Mouse (Mus musculus) B cell, adult 2 months (primary cell): ENCODE measurements around the gene Olfml2b.

Experiments
- DNase-seq, 2 experiments: peaks; one replicate each; pipeline ENCODE4 v3.0.0; 2022

Gene Olfml2b

DNA sequence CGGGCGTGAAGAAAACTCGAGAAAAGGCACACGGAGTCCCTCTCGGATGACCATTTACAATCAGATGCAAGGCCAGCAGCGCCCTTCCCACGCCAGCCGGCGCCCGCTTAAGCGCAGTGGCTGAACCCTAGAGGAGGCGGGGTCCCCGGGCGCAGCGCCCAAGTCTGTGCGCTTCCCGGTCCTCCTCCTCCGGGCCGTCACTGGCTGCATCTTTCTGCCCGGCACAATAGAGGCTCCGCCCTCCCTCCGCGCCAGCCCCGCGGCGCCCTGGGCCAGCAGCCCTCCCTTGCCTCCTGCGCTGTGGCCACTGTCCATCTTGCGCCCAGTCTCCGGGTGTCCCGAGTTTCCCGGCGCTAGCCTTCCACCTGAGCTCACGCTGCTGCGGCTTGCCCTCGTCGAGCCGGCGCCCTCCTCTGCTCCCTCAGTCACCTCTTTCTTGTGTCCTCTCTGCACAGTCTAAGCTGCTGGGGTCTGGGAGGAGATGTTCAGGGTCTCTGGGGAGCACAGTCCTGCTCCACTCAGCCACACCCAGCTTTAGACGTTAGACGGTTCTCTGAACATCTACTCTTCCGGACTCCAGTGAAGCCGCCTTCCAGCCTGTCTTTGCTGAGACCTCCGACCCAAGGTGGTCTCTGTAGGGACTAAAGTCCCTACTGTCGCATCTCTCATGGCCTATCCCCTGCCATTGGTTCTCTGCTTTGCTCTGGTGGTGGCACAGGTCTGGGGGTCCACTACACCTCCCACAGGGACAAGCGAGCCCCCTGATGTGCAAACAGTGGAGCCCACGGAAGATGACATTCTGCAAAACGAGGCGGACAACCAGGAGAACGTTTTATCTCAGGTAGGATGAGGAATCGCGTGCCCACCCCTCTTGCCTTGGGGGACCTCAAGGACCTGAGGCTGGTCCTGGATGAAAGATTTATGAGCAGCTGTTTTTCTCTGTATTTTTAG, at the start of gene Olfml2b:
Gene Olfml2b (plus strand): TSS at position 278 of the 951 bp plus-strand sequence.
- peak; percentile 35 to 37 for DNase-seq

DNA sequence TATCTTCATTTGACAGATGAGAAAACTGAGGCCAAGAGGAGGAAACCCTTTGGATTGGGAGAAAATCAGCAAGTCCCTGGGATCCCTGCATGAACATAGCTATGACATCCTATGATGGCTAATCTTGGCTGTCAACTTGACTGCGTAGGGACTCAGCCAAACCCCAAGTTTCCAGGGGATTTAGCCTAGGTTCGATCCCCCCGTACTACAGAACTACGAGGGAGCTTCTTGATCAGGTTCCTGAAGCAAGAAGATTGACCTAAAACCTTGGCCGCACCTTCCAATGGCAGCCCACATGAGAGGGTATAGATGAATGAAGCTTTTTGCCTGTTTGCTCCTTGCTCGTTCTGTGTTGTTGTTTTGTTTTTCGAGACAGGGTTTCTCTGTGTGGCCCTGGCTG, 49.8 kb upstream of the Olfml2b start:
- no peak for DNase-seq

DNA sequence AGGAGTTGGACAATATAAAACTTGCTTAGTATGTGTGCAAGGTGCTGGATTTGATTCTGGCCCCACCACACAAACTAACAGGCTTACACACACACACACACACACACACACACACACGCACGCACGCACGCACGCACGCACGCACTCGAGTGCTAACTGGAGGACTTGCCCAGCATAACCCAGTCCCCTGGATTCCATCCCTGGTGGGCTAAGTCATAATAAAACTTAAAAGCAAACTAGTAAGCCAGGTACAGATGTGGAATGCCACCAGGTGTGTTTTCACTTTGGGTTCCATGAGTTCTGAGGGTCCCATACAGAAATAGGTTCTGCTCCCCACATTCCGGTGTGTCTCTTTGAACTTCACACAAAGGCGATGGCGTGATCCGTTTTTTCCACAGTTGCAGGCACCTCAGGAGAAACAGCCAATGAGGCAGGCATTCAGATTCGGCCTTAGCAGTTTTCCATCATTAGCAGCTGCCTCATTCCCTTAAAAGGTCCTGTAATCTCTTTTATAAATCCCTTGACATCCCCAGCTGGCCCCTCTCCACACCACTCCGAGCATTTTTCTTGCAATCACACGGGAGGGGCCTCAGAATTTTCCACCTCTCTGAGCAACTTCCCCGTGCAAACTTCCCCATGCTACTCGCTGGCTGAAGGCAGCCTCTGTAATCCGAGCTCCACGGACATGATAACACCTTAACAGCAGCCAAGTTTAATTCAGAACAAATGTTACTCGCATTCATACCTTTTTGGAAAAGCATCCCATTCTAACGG, 38.9 kb upstream of the Olfml2b start:
- no peak for DNase-seq

DNA sequence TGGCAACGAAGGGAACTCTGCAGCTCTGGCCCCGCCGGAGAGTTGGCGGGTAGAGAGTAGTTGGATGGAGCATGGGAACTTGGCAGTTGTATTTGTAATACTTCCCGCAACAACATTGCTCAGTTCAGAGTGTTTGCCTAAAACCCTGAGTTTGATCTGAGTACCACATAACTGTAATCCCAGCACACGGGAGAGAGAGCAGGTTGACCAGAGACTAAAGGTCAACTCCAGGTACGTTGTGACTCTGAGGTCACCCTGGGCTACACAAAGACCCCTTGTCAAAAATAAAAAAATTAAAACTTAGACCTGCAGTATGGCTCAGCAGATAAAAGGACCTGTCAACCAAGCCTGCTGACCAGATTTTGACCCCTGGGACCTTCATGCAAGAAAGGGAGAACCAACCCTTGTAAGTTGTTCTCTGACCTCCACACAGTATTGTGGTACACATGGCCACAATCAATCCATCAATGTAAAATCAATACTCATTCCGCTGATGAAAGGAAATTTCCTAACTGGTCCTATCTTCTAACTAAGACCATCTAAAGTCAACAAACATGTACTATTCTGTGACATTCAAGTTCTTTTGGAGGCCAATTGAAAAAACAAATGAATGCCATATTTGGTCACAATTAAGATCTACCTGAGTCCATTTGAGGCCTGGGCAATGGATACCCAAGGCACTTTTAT, 37.0 kb upstream of the Olfml2b start:
- no peak for DNase-seq

DNA sequence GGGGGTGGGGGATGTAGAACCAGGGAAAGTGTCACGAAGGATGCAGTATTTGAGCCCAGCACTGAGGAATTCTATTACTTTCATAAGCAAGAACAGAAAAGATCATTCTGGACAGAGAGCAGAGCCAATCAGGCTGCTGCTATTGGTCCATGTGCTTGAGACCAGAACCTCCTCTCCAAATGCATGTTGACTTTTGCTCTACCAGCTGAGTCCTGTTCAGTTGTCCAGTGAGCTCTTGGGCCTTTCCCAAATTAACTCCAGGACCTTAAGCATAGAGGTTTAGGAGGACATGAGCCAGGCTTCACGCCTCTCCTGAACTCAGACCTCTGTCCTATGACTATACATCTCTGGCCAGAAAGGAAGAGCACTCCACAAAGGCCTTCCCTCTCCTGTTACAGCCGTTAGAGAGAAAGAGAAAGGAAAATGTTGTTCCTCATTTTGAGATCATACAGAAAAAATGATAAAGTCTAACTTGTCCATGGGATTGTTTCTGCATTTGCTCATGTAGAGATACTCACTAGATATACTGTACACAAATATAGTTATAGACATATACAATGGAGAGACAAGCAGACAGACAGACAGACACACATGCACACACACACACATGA, 35.8 kb upstream of the Olfml2b start:
- no peak for DNase-seq

DNA sequence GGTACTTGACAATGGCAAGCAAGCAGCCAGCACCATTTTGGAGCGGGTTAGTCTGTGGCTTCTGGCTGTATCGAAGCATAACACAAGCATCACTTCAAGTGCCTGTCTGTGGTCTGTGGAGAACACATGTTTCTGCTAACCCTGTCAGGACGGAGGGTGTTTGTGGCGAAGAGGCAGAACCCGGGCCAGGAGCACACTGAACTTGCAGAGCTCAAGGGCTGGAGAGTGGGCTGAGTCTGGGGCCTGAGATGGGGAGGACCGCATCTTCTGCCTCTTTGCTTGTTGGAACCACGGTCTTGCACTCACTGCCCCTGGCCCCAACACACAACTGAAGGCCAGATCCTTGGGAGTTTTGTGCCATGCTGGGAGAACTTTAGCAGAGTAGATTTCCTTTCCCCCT, 34.5 kb upstream of the Olfml2b start:
- DNase-seq = no peak

DNA sequence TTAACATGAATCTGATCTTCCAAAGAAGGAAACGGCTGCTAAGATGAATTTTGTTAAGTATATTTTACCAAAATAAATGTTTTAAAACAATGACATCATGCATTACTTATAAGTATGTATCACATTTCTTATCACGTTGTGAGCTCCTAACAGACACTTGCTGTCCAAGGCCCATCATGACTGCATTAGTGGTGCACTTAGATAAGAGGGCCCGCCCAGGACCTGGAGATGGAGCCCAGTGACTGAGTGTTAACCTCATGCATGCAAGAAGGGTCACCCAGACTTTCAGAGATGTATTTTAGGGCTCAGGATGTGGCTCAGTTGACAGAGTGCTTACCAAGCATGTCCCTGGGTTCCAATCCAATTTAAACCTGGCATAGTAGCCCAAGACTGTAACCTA, 34.0 kb upstream of the Olfml2b start:
- no peak for DNase-seq

DNA sequence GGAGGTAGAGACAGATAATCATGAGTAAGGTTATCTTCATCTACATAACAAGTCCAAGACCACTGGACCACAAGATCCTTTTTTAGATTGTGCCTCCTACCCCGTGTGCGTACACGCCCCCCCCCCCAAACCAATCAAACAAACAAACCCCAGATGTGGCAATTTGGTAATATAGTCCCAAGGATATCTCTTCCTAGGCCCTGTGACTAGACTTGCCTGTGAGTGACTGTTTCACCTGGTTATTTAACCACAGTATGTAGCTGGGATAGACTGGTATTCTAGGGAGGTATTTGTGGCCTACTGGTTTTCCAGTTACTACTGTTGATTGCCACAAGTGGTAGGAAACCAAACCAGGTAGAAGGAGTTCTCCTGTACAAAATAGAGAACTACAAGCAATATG, 33.6 kb upstream of the Olfml2b start:
- DNase-seq = no peak

DNA sequence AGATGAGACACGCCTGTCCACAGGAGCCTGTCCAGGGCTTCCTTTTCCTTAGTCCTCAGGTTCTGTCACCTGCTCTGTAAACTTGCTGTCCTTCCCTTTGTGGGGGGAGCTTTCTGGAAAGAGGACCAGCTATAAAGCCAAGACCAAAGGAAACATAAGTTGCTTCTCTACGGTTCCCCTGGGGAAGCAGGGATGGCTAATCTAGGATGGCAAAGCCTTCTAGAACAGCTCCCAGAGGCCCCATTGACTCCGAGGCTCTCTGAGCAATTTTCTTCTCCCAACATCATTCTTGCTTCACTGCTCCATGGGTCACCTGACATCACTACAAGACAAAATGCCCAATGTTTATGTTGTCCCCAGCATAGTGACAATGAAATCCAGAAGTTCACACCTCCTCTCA, 32.7 kb upstream of the Olfml2b start:
- no peak for DNase-seq

DNA sequence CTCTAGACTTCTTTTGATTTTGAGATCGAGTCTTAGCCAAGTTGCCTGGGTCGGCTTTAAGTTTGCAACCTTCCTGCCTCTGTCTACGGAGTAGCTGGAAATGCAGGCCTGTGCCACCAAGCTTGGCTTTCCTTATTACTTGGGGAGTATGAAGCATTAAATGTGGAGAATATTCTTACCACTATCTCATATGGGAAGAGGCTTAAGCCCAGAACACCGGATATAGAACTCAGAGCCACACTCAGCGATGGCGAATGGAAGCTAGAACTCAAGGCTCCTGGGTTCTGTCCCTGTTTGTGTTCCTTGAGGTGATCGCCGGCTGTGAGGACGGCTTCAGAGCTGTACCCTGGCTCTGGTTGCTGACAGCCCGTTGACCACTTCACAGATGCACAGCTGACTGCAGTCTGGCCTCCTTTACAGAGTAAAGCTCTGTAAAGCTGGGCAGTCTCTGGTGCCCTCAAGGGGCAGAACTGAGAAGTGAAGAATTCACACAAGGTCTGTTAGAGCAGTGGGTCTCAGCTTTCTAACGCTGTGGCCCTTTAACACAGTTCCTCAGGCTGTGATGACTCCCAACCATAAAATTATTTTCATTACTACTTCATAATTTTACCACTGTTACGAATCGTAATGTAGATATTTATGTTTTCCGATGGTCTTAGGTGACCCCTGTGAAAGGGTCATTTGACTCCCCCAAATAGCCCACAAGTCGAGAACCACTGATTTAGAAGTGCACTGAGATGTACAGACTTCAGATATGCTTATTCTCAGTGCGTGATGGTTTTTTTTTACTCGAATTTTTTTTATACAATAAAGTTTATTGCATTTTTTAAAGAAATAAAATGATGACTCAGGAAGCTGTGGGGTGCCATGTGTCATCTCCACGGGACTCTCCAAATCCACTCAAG, 31.1 kb upstream of the Olfml2b start:
- peak; percentile 35 to 37 for DNase-seq

DNA sequence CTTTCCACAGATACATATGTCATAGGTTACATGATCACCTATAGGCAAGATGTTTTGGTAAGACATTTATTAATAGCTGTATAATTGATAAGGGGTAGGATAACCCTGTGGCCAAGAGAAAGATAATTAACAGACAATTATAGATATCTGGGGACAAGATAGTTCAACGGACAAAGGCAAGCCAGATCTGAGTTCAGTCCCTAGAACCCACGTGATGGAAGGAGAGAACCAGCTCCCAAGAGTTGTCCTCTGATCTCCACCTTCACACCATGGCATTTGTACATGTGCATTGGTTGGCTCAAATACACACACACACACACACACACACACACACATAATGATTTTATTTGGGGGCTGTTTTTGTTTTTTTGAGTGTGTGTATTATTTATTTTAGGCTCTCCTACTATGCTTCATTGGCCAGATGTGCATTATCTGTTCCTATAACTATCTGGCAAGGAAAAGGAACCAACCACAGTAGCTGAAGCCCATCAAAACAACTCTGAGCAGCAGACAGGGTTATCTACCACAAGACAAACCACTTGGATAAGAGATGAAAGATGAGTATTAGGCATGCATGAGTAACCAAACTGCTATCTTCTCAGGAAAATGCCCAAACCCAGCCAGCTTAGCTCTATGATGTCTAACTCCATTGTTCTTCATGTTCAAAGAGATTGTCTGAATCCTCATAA, 24.5 kb upstream of the Olfml2b start:
- DNase-seq = no peak

DNA sequence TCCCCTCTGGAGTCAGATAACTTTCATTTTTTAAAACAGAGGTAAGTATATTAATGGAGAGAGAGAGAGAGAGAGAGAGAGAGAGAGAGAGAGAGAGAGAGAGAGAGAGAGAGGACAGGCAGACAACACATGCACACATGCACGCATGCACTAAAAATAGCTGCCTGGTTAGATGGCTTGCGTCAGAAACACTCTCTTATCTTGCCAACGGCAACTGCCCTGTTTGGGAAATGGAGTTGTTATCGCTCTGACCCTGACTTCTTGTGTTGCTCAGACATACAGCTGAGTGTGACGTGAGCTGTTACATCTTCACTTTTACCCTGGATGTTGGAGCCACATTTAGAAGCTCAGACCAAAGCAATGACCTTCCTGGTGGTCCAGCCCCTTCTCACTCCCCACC, 21.4 kb upstream of the Olfml2b start:
- DNase-seq = no peak

DNA sequence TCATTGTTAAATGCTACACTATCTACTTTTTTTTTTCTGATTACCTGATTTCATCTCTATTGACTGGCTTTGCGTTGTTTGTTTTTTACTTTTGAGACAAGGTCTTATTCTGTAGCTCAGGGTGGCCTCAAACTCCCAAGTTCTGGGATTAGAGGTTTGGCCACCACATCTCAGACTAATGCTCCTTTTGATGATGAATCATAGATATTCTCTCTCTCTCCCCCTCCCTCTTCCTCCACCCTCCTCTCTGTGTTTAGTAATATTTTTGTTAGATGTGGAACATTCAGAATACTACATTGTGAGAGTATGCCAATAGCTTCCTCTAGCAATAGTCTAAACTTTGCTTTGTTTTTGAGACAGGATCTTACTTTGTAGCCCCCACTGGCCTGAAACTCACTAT, 20.9 kb upstream of the Olfml2b start:
- no peak for DNase-seq

DNA sequence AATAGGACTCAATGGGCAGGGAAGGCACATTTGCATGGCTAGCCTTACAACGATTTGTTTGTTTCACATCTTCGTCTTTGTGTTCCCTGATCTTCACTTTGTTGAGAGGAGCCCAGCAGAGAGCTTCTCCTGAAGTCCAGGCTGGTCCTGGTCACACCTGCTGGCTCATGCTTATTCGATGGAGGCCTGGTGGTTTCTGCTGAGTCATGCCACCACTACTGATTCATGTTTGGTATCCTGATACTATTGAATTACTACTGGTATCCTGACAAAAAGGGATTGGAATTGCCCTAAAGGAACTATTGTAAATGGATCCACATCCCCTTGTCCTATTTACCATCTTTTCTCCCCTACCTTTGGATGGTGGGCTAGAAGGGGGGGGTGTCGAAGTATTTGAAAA, 13.8 kb upstream of the Olfml2b start:
- no peak for DNase-seq

DNA sequence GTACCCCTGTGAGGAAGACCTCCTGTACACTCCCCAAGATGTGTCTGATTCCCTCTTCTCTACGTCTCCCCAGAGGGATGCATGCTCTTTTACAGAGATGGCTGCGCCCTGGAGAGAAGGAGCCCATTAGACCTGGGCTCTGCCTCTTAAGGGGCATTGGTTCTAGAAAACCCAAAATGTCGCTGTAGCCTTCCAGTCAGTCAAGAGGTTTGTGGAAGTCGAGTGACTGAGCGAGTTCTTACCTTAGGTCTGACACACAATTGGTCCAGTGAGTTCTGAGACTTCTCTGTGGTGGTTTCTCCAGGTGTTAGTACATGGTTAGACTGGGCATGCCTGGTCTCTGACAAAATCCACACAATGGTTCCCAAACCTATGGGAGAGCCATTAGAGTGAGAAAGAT, 12.8 kb upstream of the Olfml2b start:
- no peak for DNase-seq

DNA sequence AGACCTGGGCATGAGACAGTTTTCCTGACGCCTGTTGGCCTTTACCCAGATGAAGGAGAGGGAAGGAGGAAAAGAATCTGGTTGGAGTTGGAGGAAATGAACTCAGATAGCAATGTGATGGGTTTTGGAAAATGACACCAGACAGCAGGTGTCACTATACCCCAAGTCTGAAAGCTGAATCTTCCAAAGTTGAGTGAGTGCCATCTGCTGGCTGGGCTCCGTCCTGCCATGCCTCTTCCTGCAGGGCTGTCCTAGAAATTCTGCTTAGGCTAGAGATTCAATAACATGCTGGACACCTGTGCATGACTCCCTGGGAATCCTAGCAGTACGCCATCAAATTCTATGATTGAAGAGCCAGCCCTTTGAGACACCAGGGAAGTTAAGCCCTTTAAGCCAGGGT, 11.9 kb upstream of the Olfml2b start:
- peak; percentile 80 to 83 for DNase-seq

DNA sequence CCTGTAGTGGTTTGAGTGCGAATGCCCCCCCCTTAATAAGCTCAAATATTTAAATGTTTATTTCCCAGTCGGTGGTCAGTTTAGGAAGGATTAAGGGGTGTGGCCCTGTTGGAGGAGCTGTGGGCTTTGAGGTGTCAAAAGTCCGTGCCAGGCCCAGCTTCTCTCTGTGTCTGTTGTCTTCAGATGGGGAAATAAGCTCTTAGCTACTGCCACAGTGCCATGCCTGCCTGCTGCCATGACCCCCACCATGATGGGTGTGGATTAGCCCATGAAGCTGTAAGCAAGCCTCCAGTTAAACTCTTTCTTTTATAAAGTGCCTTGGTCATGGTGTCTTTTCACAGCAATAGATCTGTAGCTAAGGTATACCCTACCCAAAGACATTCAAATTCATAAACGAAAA, 11.5 kb upstream of the Olfml2b start:
- DNase-seq = no peak

DNA sequence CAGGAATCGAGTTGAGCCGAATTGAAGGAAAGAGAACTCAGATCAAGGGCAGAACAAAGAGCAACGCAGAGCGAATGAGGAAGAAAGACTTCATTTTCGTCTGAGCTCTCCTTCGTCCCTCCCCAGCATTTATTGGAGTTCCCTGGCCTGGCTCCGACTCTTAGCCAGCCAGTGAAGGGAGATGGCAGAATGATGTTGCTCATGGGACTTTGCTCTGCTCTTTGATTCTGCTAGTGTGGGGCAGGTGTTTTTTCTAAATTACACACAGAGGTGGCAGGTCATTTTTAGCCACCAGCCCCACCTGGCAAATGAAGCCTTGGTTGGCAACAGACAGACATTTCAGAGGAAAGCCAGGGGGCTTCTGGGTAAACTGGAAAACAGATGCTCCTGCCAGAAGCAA, 5.4 kb upstream of the Olfml2b start:
- DNase-seq = no peak

DNA sequence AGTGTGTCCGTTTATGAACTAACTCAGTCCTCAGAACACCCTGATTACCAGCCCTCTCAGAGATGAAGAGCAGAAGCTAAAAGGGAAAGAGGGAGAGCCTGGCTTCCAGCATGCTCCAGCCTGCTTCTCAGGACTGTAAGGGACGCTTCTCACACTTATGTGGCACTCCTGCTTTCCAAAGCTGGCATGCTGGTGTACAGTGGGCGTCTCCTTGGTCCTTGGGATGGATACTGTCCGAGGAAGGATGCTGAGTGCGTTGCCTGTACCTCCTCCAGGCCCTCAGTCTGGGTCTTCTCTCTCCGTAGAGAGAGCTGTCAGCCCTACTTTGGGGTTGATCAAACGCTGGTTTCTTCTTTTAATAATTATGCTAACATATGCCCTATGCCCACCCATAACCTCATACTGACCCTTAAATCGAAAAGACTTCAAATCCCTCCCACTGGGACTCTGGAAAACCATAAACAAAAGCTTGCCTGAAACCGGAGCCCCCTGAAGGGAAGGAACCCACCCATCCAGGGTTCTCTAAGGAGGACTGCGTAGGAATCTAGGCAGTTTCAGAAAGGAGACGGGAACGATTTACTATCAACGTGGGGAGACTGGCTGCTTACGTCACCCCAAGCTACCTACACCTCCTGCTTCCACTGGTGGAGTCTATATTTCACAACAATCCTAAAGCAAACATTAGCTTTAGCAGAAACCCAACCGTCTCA, 1.7 kb downstream of the Olfml2b start:
- no peak for DNase-seq

DNA sequence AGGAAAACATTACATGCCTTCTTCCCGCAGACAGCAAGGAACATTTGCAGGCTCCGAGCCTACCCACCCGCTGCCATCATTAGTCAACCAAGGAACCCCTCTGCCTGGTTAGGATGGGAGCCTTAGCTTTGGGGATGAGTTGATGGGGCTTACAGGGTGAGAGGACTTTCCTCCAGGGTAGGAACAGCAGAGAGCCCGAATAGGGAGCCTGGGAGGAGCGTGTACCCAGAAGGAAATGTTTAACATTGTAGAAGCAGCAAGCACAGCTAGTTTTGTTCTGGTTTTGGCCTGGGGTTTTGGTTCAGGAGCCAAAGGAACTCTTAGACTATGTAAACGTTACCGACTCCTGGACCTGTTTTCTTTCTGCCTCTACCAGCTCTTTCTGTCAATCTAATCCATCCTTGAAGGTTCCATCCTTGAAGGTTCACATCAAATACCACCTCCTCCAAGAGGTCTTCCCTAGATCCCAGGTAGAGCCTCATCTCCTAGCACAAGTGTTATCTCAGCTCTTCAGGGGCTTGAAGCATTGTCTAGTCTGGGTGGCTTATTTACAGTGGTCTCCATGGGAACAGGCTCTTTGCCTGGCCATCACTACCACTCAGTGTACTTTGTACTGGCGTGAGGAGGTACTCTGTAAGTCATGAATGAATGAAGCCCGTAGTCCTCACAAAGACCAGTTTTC, 2.4 kb downstream of the Olfml2b start:
- no peak for DNase-seq
